Mouse (Mus musculus) kidney, embryonic 16.5 days (tissue): Measurements from ENCODE around the gene Gm5127. TPM values are rescaled to one million over a fixed set of nuclear protein-coding genes. Genes with fewer than 3 reads are reported as not detected.

Source experiments
- microRNA-seq: library from miRNA; unstranded; fragments of <30 nt; microRNA quantifications from one replicate; pipeline ENCODE4, GENCODE M21; 2016
- polyA plus RNA-seq: library from polyadenylated mRNA; unstranded; fragments of >200 nt; fragmentation: Nextera tagmentation; extraction: Ambion mirVana; gene quantifications from 2 replicates; pipeline ENCODE4 v1.2.1, GENCODE M21; 2015

The Gm5127 gene
- polyA plus RNA-seq, 1 experiment from 2014 or later, result 0.62 TPM

Small RNAs within 50 kb of the gene (microRNA-seq; reads per million reads assigned to microRNA genes)
- gene Gm22102, result not detected

Other genes starting within 250 kb of the Gm5127 start
- 6.2 and 9.0 TPM in 2 replicates for gene Fndc3c1, start 97.8 kb upstream of the Gm5127 start, polyA plus RNA-seq
- gene Cysltr1, start 20.5 kb downstream of the Gm5127 start, polyA plus RNA-seq, result 2.7 and 3.7 TPM in 2 replicates